Mouse (Mus musculus) lung, embryonic 14.5 days (tissue): ENCODE measurements around the gene Rora. TPM values are rescaled to one million over a fixed set of nuclear protein-coding genes. Genes with fewer than 3 reads are reported as not detected.

ENCODE experiments used
- ATAC-seq: fragments of 200-750 bp; cut with Nextera tagmentation; 2 replicates; pipeline ENCODE4 v1.8.0; 2017; ENCODE audit warnings: mild to moderate bottlenecking, moderate TSS enrichment, moderate library complexity; ENCODE audit not compliant: insufficient read depth
- DNase-seq: peaks from one replicate; pipeline ENCODE4 v3.0.0-alpha.2; 2015
- H3K27ac ChIP-seq: fragments of 300-500 bp; sonication (generic); 2 replicates; pipeline ENCODE4 v1.5.1; 2014; ENCODE audit warnings: low read depth, mild to moderate bottlenecking, moderate library complexity
- H3K27me3 ChIP-seq: fragments of 300-500 bp; sonication (generic); 2 replicates; pipeline ENCODE4 v1.6.1; 2014; ENCODE audit warnings: low read length, control low read depth; ENCODE audit not compliant: insufficient read depth
- H3K36me3 ChIP-seq: fragments of 300-500 bp; sonication (generic); 2 replicates; pipeline ENCODE4 v1.6.1; 2014; ENCODE audit warnings: control low read depth; ENCODE audit not compliant: insufficient read depth
- H3K4me1 ChIP-seq: fragments of 300-500 bp; sonication (generic); 2 replicates; pipeline ENCODE4 v1.6.1; 2014; ENCODE audit warnings: antibody characterized with exemption, control low read depth; ENCODE audit not compliant: insufficient read depth
- H3K4me2 ChIP-seq: fragments of 300-500 bp; sonication (generic); 2 replicates; pipeline ENCODE4 v1.6.1; 2014; ENCODE audit warnings: mild to moderate bottlenecking
- H3K4me3 ChIP-seq: fragments of 300-500 bp; sonication (generic); 2 replicates; pipeline ENCODE4 v1.5.1; 2014; ENCODE audit warnings: low read depth, low read length
- H3K9ac ChIP-seq: fragments of 300-500 bp; sonication (generic); 2 replicates; pipeline ENCODE4 v1.6.1; 2014
- H3K9me3 ChIP-seq: fragments of 300-500 bp; sonication (generic); 2 replicates; pipeline ENCODE4 v1.6.1; 2016; ENCODE audit warnings: low read depth, low read length, control low read depth
- CTCF ChIP-seq: IDR thresholded peaks from 2 replicates; pipeline ENCODE4 v1.5.1; 2016; ENCODE audit warnings: antibody characterized with exemption, low read depth
- WGBS: fragments of 180-500 bp; shearing (Covaris S2); extraction: QIAGEN DNeasy Blood & Tissue Kit; methylation state at CpG from one replicate; pipeline ENCODE4 v1.1.7; 2014; 5-methylcytosine and 5-hydroxymethylcytosine counted together
- polyA plus RNA-seq: library from polyadenylated mRNA; unstranded; fragments of >200 nt; fragmentation: Nextera tagmentation; extraction: Ambion mirVana; gene quantifications from 2 replicates; pipeline ENCODE4 v1.2.1, GENCODE M21; 2014

The Rora gene
- polyA plus RNA-seq, 1 experiment from 2014 or later = 5.9 TPM

DNA sequence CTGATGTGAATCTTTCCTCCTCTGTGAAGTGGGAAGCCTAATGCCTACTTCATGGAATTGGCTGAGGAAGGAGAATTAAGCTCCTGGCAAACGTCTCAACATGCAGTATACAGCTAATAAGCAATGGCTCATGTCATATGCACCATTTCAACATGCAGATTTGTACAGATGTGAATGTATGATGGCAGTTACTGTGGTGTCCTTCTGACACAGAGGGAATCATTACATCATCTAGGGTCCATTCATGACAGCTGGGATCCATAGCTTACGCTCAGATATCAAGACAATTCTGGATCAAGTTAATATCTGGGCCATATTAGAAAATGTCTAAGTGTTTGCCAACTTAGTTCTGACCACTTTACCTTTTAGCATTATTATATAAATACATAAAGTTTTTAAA is 199.3 kb downstream of the Rora start:
- Histone ChIP-seq H3K27ac (peak overlapping the region; percentile 31; the same call in 1 of the 2 replicates), H3K4me3 (no peak overlapping the region), H3K4me1 (no peaks in the 10 kb centered on the region), H3K36me3 (no peaks in the 10 kb centered on the region), H3K27me3 (no peaks in the 10 kb centered on the region), H3K9me3 (no peaks in the 10 kb centered on the region), H3K4me2 (no peak overlapping the region), H3K9ac (no peak overlapping the region)
- DNase-seq (peak; percentile 69), ATAC-seq (peak; percentile 79)
- 56% methylated on average over 2 of the region's 2 CpGs for WGBS
- TF ChIP-seq CTCF = no peak

GRCm38 (mm10) chr9:68859500-68859899 is 205.9 kb downstream of the Rora start:
- H3K27ac ChIP-seq = no peak overlapping the region
- H3K9ac ChIP-seq = no peak overlapping the region
- H3K9me3 ChIP-seq = peaks cover 9% of the 10 kb centered on the region
- no peak overlapping the region for H3K4me3 ChIP-seq
- TF ChIP-seq CTCF = no peak
- no peaks in the 10 kb centered on the region for H3K36me3 ChIP-seq
- H3K4me1 ChIP-seq = peaks cover 8% of the 10 kb centered on the region; the same call in 1 of the 2 replicates
- no peak overlapping the region for H3K4me2 ChIP-seq
- ATAC-seq (no peak), DNase-seq (no peak)
- WGBS = 56% methylated on average over 2 of the region's 2 CpGs
- no peaks in the 10 kb centered on the region for H3K27me3 ChIP-seq

GRCm38 (mm10) chr9:68866317-68866716 is 212.7 kb downstream of the Rora start:
- WGBS = 72% methylated on average over 4 of the region's 4 CpGs
- H3K4me1 ChIP-seq = no peaks in the 10 kb centered on the region
- H3K9ac ChIP-seq = no peak overlapping the region
- no peak overlapping the region for H3K4me3 ChIP-seq
- H3K4me2 ChIP-seq = no peak overlapping the region
- no peak for ATAC-seq
- H3K36me3 ChIP-seq = no peaks in the 10 kb centered on the region
- no peaks in the 10 kb centered on the region for H3K27me3 ChIP-seq
- no peak for DNase-seq
- peaks cover 9% of the 10 kb centered on the region for H3K9me3 ChIP-seq
- no peak for TF ChIP-seq CTCF
- no peak overlapping the region for H3K27ac ChIP-seq

- H3K9me3 ChIP-seq = no peaks in the 10 kb centered on the region
- H3K9ac ChIP-seq = no peak overlapping the region
- no peaks in the 10 kb centered on the region for H3K36me3 ChIP-seq
- no peaks in the 10 kb centered on the region for H3K4me1 ChIP-seq
- no peak overlapping the region for H3K4me2 ChIP-seq
- H3K4me3 ChIP-seq = no peak overlapping the region
- no peak for TF ChIP-seq CTCF
- no peak for DNase-seq
- no peak for ATAC-seq
- WGBS = 91% methylated on average over 4 of the region's 4 CpGs
- H3K27ac ChIP-seq = no peak overlapping the region
- H3K27me3 ChIP-seq = no peaks in the 10 kb centered on the region
Observed at GRCm38 (mm10) chr9:68873838-68874237, 220.3 kb downstream of the Rora start.

DNA sequence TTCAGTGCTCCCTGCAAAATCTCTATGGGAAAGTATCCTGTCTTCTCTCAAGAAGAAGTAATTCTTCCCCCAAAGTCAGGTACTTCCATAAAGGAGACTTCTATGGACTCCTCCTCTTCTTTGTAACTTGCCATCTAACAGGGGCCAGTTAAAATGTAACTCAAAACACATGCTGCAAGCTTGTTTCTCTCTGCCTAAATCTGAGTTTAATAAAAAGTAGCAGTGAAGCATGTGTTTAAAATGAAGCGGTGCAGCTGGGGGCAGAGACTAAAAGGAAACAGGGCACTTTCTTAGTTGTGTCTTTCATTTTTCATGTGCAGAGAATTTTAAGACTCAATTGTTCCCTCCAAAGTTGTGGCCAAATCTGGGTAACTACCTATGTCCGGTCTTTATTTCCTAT is 221.0 kb downstream of the Rora start:
- ATAC-seq = no peak
- Histone ChIP-seq H3K9me3 (no peaks in the 10 kb centered on the region), H3K9ac (no peak overlapping the region), H3K4me2 (no peak overlapping the region), H3K4me3 (no peak overlapping the region), H3K27ac (no peak overlapping the region), H3K4me1 (no peaks in the 10 kb centered on the region), H3K36me3 (no peaks in the 10 kb centered on the region), H3K27me3 (no peaks in the 10 kb centered on the region)
- 85% methylated on average over 2 of the region's 2 CpGs for WGBS
- no peak for DNase-seq
- no peak for TF ChIP-seq CTCF

DNA sequence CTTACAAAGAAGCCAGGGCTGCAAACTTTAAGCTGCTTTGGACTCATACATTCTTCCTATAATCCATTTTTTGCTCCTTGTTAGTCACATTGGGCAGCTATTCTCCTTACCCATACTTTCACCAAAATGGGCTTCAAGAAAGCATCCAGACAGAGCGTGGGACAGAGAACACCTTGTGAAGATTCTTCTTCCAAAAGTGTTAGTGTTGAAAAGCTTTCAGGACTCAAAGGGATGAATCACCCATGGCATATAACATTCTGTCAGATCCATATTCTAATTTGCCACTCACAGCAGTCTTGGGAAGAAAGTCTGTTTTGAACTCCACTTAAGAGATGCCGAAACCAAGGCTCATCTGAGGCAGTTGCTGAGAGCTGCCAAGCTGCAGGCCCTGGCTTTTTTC is 222.2 kb downstream of the Rora start:
- no peak overlapping the region for H3K9ac ChIP-seq
- H3K4me1 ChIP-seq = no peaks in the 10 kb centered on the region
- ATAC-seq = no peak
- no peaks in the 10 kb centered on the region for H3K9me3 ChIP-seq
- 79% methylated on average over 2 of the region's 2 CpGs for WGBS
- DNase-seq = no peak
- H3K4me3 ChIP-seq = no peak overlapping the region
- H3K27ac ChIP-seq = no peak overlapping the region
- H3K36me3 ChIP-seq = no peaks in the 10 kb centered on the region
- no peaks in the 10 kb centered on the region for H3K27me3 ChIP-seq
- H3K4me2 ChIP-seq = no peak overlapping the region
- TF ChIP-seq CTCF = no peak

GRCm38 (mm10) chr9:68876289-68876688 is 222.7 kb downstream of the Rora start:
- no peaks in the 10 kb centered on the region for H3K27me3 ChIP-seq
- no peak for DNase-seq

DNA sequence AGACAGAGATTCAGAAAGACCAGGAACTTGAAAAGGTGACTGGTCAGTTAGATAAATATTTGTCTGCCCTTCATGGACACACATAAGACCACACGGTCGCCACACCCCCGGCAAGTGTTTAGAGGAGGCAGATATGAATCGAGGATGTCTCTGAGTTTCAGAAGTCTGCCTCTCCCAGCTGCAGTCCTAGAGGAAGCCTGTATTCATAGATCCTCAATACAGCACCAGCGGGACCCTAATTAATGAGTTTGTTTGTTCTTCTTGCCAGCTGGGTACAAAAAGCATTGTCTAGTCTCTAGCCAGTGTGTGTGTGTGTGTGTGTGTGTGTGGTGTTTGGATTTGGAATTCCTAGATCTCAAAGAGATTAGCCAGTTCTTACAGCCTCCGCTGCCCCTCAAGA is 228.3 kb downstream of the Rora start:
- Histone ChIP-seq H3K27ac (no peak overlapping the region), H3K27me3 (no peaks in the 10 kb centered on the region), H3K9me3 (no peaks in the 10 kb centered on the region), H3K4me2 (no peak overlapping the region), H3K36me3 (no peaks in the 10 kb centered on the region), H3K4me3 (no peak overlapping the region), H3K4me1 (peaks cover 23% of the 10 kb centered on the region; the same call in 1 of the 2 replicates), H3K9ac (no peak overlapping the region)
- ATAC-seq (no peak), DNase-seq (peak; percentile 34)
- TF ChIP-seq CTCF = no peak
- WGBS = 23% methylated on average over 6 of the region's 6 CpGs

More at GRCm38 (mm10) chr9:68876289-68876688, 222.7 kb downstream of the Rora start:
- H3K36me3 ChIP-seq = no peaks in the 10 kb centered on the region
- ATAC-seq = no peak
- 77% methylated on average over 2 of the region's 2 CpGs for WGBS
- H3K4me3 ChIP-seq = no peak overlapping the region
- no peak overlapping the region for H3K9ac ChIP-seq
- no peak for TF ChIP-seq CTCF
- H3K9me3 ChIP-seq = no peaks in the 10 kb centered on the region
- H3K4me2 ChIP-seq = no peak overlapping the region
- no peak overlapping the region for H3K27ac ChIP-seq
- no peaks in the 10 kb centered on the region for H3K4me1 ChIP-seq
